Mouse (Mus musculus) small intestine, adult 2 months (tissue): ENCODE measurements at regions not wholly inside any gene's neighbourhood (a gene's known extent, or its start where the extent isn't known, plus 50 kb on each side); places are given as distances from the start of the nearest gene placed in this dataset.

ENCODE experiments used
- H3K27ac ChIP-seq: fragments of 200-500 bp; 2 replicates; pipeline ENCODE4 v1.5.1; 2012; ENCODE audit warnings: low read depth, low read length, control low read depth, inconsistent platforms; ENCODE audit not compliant: insufficient read depth
- H3K27me3 ChIP-seq: fragments of 200-500 bp; 2 replicates; pipeline ENCODE4 v1.6.1; 2012; ENCODE audit warnings: mild to moderate bottlenecking, moderate library complexity, low read length, inconsistent platforms; ENCODE audit not compliant: control insufficient read depth, insufficient read depth
- H3K36me3 ChIP-seq: fragments of 200-500 bp; 2 replicates; pipeline ENCODE4 v1.6.1; 2012; ENCODE audit warnings: mild to moderate bottlenecking, low read length, control low read depth, inconsistent platforms; ENCODE audit not compliant: control insufficient read depth, insufficient read depth
- H3K4me1 ChIP-seq: fragments of 200-500 bp; 2 replicates; pipeline ENCODE4 v1.6.1; 2012; ENCODE audit warnings: low read length, inconsistent platforms, mixed read lengths; ENCODE audit not compliant: control insufficient read depth, insufficient read depth, insufficient read length
- H3K4me3 ChIP-seq: fragments of 200-500 bp; 2 replicates; pipeline ENCODE4 v1.5.1; 2012; ENCODE audit warnings: low read depth, mild to moderate bottlenecking, control low read depth, inconsistent platforms, low read length, moderate library complexity
- CTCF ChIP-seq: fragments of 200-500 bp; IDR thresholded peaks from 2 replicates; pipeline ENCODE4 v1.5.1; 2012; ENCODE audit warnings: low read depth, mild to moderate bottlenecking, control low read depth, inconsistent platforms, low read length, moderate library complexity, mixed read lengths; ENCODE audit not compliant: insufficient replicate concordance, insufficient read length; ENCODE audit errors: extremely low read depth
- POLR2A ChIP-seq: fragments of 200-500 bp; IDR thresholded peaks from 2 replicates; pipeline ENCODE4 v1.6.1; 2012; ENCODE audit warnings: low read depth, mild to moderate bottlenecking, control low read depth, inconsistent platforms, low read length, moderate library complexity
- WGBS: fragments of 180-500 bp; shearing (Covaris S2); methylation state at CpG from one replicate; pipeline ENCODE4 v1.1.7; 2018; 5-methylcytosine and 5-hydroxymethylcytosine counted together

GRCm38 (mm10) chr3:150896668-150897067 lies 541.0 kb upstream of the Adgrl4 start:
- WGBS = 54% methylated on average over 2 of the region's 2 CpGs

GRCm38 (mm10) chr3:150910091-150910490 lies 527.6 kb upstream of the Adgrl4 start:
- Histone ChIP-seq H3K27ac (no peak overlapping the region), H3K36me3 (no peaks in the 10 kb centered on the region), H3K4me3 (no peak overlapping the region), H3K4me1 (no peaks in the 10 kb centered on the region), H3K27me3 (no peaks in the 10 kb centered on the region)
- TF ChIP-seq POLR2A = no peak
- TF ChIP-seq CTCF = no peak
- 75% methylated on average over 2 of the region's 2 CpGs for WGBS

More at GRCm38 (mm10) chr3:150896668-150897067, 541.0 kb upstream of the Adgrl4 start:
- Histone ChIP-seq H3K4me3 (no peak overlapping the region), H3K27me3 (no peaks in the 10 kb centered on the region), H3K36me3 (no peaks in the 10 kb centered on the region), H3K27ac (no peak overlapping the region), H3K4me1 (no peaks in the 10 kb centered on the region)
- TF ChIP-seq CTCF (no peak), POLR2A (no peak)

GRCm38 (mm10) chr3:150954897-150955296 lies 482.8 kb upstream of the Adgrl4 start:
- Histone ChIP-seq H3K36me3 (no peaks in the 10 kb centered on the region), H3K27ac (no peak overlapping the region), H3K27me3 (no peaks in the 10 kb centered on the region), H3K4me3 (no peak overlapping the region), H3K4me1 (no peaks in the 10 kb centered on the region)
- TF ChIP-seq CTCF (no peak), POLR2A (no peak)
- 25% methylated on average over 1 of the region's 1 CpGs for WGBS

GRCm38 (mm10) chr3:150999652-151000051 lies 438.0 kb upstream of the Adgrl4 start:
- no peaks in the 10 kb centered on the region for H3K27me3 ChIP-seq
- 88% methylated on average over 2 of the region's 2 CpGs for WGBS
- H3K27ac ChIP-seq = no peak overlapping the region
- no peaks in the 10 kb centered on the region for H3K4me1 ChIP-seq
- no peak for TF ChIP-seq POLR2A
- no peak for TF ChIP-seq CTCF
- no peaks in the 10 kb centered on the region for H3K36me3 ChIP-seq
- H3K4me3 ChIP-seq = no peak overlapping the region

- no peak overlapping the region for H3K27ac ChIP-seq
- 36% methylated on average over 5 of the region's 5 CpGs for WGBS
- H3K36me3 ChIP-seq = no peaks in the 10 kb centered on the region
- H3K4me1 ChIP-seq = no peaks in the 10 kb centered on the region
- H3K27me3 ChIP-seq = no peaks in the 10 kb centered on the region
- TF ChIP-seq CTCF = no peak
- TF ChIP-seq POLR2A = no peak
- H3K4me3 ChIP-seq = no peak overlapping the region
Observed at GRCm38 (mm10) chr3:151000217-151000616, 437.5 kb upstream of the Adgrl4 start.

GRCm38 (mm10) chr3:151001881-151002412 lies 435.7 kb upstream of the Adgrl4 start:
- Histone ChIP-seq H3K27me3 (no peaks in the 10 kb centered on the region), H3K4me3 (no peak overlapping the region), H3K4me1 (no peaks in the 10 kb centered on the region), H3K36me3 (no peaks in the 10 kb centered on the region), H3K27ac (no peak overlapping the region)
- 27% methylated on average over 6 of the region's 6 CpGs for WGBS
- no peak for TF ChIP-seq POLR2A
- no peak for TF ChIP-seq CTCF

- H3K27ac ChIP-seq = no peak overlapping the region
- no peak for TF ChIP-seq POLR2A
- no peak for TF ChIP-seq CTCF
- H3K4me1 ChIP-seq = no peaks in the 10 kb centered on the region
- H3K27me3 ChIP-seq = no peaks in the 10 kb centered on the region
- no peak overlapping the region for H3K4me3 ChIP-seq
- no peaks in the 10 kb centered on the region for H3K36me3 ChIP-seq
- WGBS = 89% methylated on average over 3 of the region's 3 CpGs
Observed at GRCm38 (mm10) chr3:151003524-151003923, 434.2 kb upstream of the Adgrl4 start.
